Mouse (Mus musculus): ENCODE data around the gene Ttyh3.
A peak's percentile ranks its signal among the peaks of the same experiment; 100 is the strongest.
"Not testable (repeated sequence)": the region's sequence is repeated elsewhere in the genome, so short reads cannot be mapped to it uniquely, and the experiment has no call there.

Ttyh3 gene

GRCm38 (mm10) chr5:140648519-140649100 lies at the start of gene Ttyh3:
TSS of gene Ttyh3 (minus strand) at chr5:140649031.
- DNase-seq, result no peak

DNA sequence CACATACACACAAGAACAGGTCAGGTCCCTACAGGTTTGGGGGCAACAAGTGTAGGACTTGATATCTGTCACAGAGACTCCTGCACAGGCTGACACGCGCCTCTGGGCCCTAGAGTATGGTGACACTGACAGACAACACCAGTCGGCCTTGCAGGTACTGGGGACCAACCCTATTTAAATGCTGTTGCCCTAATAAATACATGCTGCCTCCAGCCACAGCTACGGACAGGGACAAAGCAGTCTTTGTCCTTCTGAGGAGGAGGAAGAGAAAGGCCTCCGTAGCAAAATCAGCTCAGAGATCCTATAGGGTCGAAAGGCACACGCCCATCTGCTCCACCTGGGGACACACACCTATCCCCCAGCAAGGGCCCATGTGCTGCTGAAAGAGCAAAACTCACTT lies 47.2 kb upstream of the Ttyh3 start:
- DNase-seq, result no peak

GRCm38 (mm10) chr5:140688434-140688833 lies 39.6 kb upstream of the Ttyh3 start:
- DNase-seq, result no peak

DNA sequence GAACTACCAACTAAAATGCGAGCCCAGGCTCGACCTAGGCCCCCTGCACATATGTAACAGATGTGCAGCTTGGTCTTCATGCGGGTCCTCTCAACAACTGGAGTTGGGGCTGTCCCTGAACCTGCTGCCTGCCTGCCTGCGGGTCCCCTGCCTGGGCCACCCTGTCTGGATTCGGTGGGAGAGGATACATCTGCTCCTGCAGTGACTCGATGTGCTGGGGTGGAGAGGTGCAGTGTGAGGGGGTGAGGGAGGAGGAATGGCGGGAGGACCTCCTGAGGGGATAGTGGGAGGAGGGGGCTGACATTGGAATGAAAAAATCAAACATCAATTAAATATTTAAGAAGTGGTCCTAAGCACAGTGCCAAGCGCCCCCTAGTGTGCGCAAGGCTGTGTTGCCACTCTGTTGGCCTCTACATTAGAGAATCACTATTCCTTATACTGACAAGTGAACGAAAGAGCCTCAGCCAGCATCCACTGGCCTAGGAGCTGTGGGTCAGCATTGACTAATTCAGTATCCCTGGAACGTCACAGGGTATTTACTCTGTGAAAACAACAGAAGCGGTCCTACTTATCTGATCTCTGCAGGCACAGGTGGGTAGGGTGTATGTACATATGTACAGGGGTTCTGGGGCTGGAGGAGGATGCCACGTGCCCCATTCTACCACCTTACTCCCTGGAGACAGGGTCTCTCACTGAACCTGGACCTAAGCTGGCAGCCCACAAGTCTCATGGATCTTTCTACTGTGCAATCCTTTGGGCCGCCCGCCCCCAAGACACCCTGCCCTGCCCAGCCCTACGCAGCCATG lies 35.7 kb upstream of the Ttyh3 start:
- DNase-seq, result peak; percentile 37

- no peak for DNase-seq
Measured at GRCm38 (mm10) chr5:140682113-140682512, 33.3 kb upstream of the Ttyh3 start.

DNA sequence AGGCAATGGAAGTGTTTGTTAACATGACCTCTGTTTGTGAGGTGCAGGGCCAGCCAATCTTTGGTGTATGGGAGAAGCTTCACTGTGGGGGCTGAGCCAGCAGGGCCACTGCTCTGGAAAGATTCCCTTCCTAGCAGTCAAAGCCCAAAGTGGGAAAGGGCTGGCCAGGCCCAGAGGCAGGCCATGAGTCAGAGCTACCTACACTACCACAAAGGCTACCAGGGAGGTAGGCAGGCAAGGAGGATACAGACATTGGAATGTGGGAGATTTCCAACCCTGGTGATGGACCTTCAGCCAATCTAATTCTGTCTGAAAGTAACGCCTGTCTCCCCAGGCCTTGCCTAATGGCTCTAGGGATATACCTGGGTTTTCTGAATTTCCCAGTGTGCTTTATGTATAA lies 32.1 kb upstream of the Ttyh3 start:
- no peak for DNase-seq

DNA sequence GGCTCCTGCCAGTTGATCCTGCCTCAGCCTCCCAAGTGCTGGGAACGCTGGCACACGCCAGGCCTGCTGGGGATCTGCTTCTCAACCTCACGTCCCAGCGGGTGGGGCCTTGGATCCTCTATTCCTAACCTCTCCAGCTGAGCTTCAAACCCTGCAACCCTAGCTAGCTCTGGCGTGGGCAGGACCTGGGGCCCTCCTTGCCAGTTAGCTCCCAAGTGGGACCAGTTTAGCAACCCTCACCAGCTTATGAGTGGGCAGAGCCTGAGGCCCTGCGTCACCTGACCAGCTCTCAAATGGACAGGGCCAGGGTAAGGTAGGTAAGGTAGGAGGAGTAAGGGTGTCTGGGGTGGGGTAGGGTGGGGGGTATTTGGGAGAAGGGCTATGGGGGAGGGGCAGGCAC lies 31.2 kb upstream of the Ttyh3 start:
- no peak for DNase-seq

DNA sequence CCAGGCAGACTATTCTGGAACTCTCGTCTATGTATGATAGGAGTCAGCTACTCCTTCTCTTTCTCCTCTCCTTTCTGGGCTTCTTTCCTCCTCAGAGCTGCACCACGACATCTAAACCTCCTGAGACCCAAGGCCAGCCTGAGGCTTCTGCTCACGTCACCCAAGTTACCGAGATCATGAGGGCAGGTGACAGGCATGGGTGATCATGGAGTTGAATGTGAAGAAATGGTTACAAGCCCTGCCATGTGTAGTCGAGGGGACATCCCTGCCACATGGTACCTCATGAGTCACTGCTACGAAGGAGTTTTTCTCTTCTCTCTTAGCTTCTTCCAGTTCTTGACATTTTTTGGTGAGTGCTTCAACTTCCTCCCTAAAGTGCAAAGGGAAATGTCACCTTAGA lies 28.3 kb upstream of the Ttyh3 start:
- DNase-seq, result no peak

DNA sequence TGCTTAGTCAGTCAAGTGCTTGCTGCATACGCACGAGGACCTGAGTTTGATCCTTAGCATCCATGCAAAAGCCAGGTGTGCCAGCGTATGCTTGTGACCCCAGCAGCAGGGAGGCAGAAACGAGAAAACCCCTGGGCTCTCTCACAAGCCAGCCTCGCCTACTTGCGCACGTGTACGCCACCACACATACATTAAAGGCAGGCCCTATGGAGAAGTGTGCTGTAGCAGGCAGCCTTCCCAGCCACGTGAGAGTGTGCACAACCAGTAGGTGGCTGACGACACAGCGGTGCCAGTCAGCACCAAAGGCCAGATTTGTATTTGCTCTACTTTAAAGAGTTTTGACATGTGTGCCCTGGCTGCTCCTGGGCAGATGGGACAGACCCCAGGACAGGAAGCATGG lies 26.8 kb upstream of the Ttyh3 start:
- no peak for DNase-seq

DNA sequence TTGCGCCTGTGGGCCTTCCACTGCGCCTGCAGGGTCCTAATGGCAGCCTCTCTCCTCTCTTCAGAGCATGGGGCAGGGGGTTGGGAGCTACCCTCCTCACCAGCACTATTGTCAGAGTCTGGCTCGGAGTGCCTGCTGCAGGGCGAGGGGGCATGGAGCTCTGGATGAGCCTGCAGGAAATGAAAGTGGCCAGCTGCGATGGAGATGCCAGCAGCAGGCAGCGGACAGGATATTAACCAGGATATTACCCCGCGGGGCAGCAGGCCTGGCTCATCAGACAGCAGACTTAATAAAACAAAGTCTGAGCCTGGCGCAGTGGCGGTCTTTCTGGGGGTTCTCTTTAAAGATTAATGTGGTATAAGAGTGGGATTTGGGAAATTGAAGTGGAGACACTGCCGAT lies 26.2 kb upstream of the Ttyh3 start:
- DNase-seq, result no peak

DNA sequence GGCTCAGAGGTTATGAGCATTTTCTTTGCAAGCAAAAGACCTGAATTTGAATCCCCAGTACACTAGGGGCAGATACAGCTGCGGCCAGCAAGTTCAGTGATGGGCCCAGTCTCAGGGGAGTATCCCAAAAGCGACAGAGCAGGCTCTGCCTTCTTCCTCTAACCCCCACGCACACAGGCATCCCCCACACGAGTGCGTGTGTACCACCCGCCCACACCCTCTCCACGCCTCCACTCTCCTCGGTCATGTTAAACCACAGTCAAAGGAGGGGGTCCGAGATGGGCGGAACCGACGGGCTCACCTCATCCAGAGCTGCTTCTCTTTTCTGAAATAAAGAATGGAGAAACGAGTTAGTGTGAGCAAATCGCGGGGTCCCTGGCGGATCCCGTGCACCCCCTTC lies 25.2 kb upstream of the Ttyh3 start:
- no peak for DNase-seq

DNA sequence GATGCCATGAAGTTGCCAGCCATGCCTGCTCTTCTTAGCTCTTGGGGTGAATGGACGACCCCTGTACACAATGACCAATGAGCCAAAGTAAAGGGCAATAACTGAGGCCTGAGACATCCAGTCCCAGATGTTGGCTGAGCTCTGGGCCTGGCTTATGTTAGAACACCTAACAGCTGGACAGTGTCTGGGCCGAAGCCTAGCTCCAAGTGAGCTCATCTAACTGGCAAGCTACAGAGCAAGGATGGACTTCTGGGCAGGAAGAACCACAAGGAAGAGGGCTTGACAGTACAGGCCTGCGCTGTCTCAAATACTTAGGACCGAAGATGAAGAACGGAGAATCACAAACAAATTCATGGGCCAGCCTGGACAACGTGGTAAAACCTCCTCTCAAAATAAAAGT lies 23.8 kb upstream of the Ttyh3 start:
- not testable (repeated sequence) for DNase-seq

- DNase-seq, result no peak
Measured at GRCm38 (mm10) chr5:140672115-140672514, 23.3 kb upstream of the Ttyh3 start.

- peak; percentile 75 for DNase-seq
Measured at GRCm38 (mm10) chr5:140663621-140664180, 14.9 kb upstream of the Ttyh3 start.

GRCm38 (mm10) chr5:140662741-140663592 lies 14.1 kb upstream of the Ttyh3 start:
- no peak for DNase-seq

GRCm38 (mm10) chr5:140661875-140662643 lies 13.2 kb upstream of the Ttyh3 start:
- no peak for DNase-seq

GRCm38 (mm10) chr5:140661427-140661826 lies 12.6 kb upstream of the Ttyh3 start:
- DNase-seq, result no peak

DNA sequence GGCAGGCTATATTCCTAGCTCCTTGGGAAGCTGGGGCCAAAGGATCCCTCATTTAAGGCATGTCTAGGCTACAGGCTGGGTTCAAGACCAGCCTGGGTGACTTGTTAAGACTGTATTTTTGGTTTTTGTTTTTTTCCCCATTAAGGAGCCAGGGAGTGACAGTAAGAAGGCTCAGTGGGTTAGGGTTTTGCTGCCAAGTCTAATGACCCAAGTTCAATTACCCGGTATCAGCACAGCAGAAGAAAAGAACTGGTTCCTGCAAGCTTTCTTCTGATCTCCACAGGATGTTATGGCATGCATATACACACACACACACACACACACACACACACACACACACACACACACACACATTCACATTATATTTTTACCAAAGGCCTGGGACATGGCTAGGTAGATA lies 11.6 kb upstream of the Ttyh3 start:
- no peak for DNase-seq

DNA sequence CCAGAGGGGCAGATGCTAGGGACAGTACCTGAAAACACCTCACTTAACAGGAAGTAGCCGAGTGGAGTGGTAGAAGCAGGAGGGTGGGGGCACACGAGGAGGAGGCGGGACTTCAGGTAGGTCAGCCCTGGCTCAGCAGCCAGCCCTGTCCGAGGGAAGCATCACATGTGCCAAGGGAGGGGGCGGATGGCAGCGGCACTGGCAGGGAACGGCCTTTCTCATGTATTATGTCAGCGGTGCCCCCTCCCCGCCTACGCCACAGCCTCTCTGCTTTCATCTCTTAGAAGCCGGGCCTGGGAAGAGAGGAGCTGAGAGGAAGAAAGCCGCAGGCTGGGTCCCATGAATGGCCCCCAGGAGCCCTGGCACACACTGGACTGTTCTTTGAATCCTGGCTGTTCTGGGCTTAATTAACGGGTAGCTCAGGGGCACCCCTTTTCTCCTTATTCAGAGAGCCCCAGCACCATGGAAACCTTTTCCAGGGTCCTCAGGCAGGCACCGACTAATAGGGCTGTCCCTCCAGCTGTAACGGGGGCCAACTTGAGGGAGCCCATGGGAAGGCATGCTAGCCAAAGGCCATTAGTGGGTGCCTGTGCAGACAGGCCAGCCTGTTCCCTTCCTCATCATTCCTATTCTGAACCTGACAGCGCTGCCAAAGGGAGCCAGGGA lies 10.9 kb upstream of the Ttyh3 start:
- no peak for DNase-seq

- no peak for DNase-seq
Measured at GRCm38 (mm10) chr5:140654096-140654845, 5.4 kb upstream of the Ttyh3 start.

- DNase-seq, result no peak
Measured at GRCm38 (mm10) chr5:140652587-140652986, 3.8 kb upstream of the Ttyh3 start.
